Mouse (Mus musculus) E14TG2a.4 (cell line): ENCODE measurements at regions not wholly inside any gene's neighbourhood (a gene's known extent, or its start where the extent isn't known, plus 50 kb on each side); places are given as distances from the start of the nearest gene placed in this dataset.

Source experiments
- CTCF ChIP-seq: conservative IDR thresholded peaks from 2 replicates; pipeline ENCODE4 v1.5.1; 2014; ENCODE audit warnings: low read length
- NANOG ChIP-seq: IDR thresholded peaks from 2 replicates; pipeline ENCODE4 v1.6.1; 2014; ENCODE audit warnings: borderline replicate concordance, low read length, mixed read lengths
- POU5F1 ChIP-seq: IDR thresholded peaks from 2 replicates; pipeline ENCODE4 v1.6.1; 2014; ENCODE audit warnings: low read length, borderline replicate concordance

- no peak for TF ChIP-seq CTCF
- no peak for TF ChIP-seq POU5F1
- no peak for TF ChIP-seq NANOG
Measured at GRCm38 (mm10) chr17:73034420-73034819, 73.4 kb upstream of the Lclat1 start.
